9 mouse cellular contexts compared by ENCODE assay signal in the genomic region with DNA sequence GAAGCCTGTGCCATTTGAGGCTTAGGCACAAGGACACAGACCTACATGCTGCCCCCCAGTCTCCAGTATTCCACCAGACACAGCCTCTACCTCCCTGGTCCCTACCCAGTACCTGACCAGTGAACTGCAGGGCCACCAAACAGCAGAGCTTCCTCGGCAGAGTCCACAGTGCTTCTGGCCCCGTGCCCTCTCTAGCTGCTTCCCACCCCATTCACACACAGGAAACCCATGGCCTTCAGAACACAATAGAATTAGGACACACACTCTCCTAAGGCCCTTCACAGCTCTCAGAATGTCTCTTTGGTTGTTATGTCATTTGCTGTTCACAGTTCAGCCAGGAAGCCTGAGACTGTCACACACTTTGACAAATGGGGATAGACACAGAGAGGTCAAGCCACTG. TPM values are rescaled to one million over a fixed set of nuclear protein-coding genes. Genes with fewer than 3 reads are reported as not detected.
DNase-seq lines count a peak whose midpoint lies in the region; ATAC-seq lines count a peak whose summit lies in the region.
"Had no signal": no experiment of that assay in that cellular context is flagged by ENCODE, and none has a peak within 500 bp of the region (broad histone marks: within the 10 kb centered on the region; RNA-seq: fewer than 3 reads in every experiment).

Gene Igf2, minus strand, starts transcription at position 158 of the 400 bp plus-strand sequence.

- no peak for DNase-seq in liver, embryonic 11.5 days (ENCODE audit: low spot score)
- DNase-seq in liver: no peak
- no peak for DNase-seq in heart, postnatal 4 days
- no peak for DNase-seq in left cerebral cortex, postnatal 10 days (ENCODE audit: extremely low spot score in 1 of 2, low spot score in 2 of 2)
- no peak for DNase-seq in frontal cortex, postnatal 36 days (ENCODE audit: low spot score in 2 of 2)
- DNase-seq in cerebellum, adult 11-12 months: no peak

- peaks cover 7% of the 10 kb centered on the region; the same call in 1 of the 2 replicates for H3K36me3 ChIP-seq in liver, embryonic 11.5 days (ENCODE audit: control insufficient read depth, insufficient read depth, low read length)
- H3K36me3 ChIP-seq in forebrain, embryonic 15.5 days: no peaks in the 10 kb centered on the region
- peaks cover 2% of the 10 kb centered on the region; the same call in 1 of the 2 replicates for H3K36me3 ChIP-seq in neural tube, embryonic 12.5 days
- H3K36me3 ChIP-seq: G1E had no signal

- intact Hi-C loops in left cerebral cortex, postnatal 10 days (cut with DNase I): no loop called here

- ATAC-seq in liver, embryonic 11.5 days (replicated peaks; ENCODE audit: low FRiP score): no peak
- no peak for ATAC-seq in forebrain, embryonic 15.5 days (replicated peaks)
- no peak for ATAC-seq in neural tube, embryonic 12.5 days (ENCODE audit: low FRiP score, low read depth)

- H3K9ac ChIP-seq in liver, embryonic 11.5 days (ENCODE audit: low read depth, low read length): no peak within 1 kb of the TSS
- H3K9ac ChIP-seq in forebrain, embryonic 15.5 days (replicated peaks): no peak within 1 kb of the TSS
- no peak within 1 kb of the TSS for H3K9ac ChIP-seq in neural tube, embryonic 12.5 days

- H3K27ac ChIP-seq in liver, embryonic 11.5 days (ENCODE audit: low read depth, low read length): no peak within 1 kb of the TSS
- H3K27ac ChIP-seq in forebrain, embryonic 15.5 days (replicated peaks): no peak within 1 kb of the TSS
- H3K27ac ChIP-seq in neural tube, embryonic 12.5 days: no peak within 1 kb of the TSS

- no peak within 1 kb of the TSS for H3K4me2 ChIP-seq in liver, embryonic 11.5 days
- H3K4me2 ChIP-seq in forebrain, embryonic 15.5 days (replicated peaks): no peak within 1 kb of the TSS
- no peak within 1 kb of the TSS for H3K4me2 ChIP-seq in neural tube, embryonic 12.5 days (replicated peaks)

- 47% methylated on average over 2 of the region's 2 CpGs for WGBS in liver, embryonic 11.5 days
- 66% methylated on average over 2 of the region's 2 CpGs for WGBS in forebrain, embryonic 15.5 days
- 65% methylated on average over 2 of the region's 2 CpGs for WGBS in neural tube, embryonic 12.5 days

- H3K9me3 ChIP-seq in liver, embryonic 11.5 days (ENCODE audit: control insufficient read depth, low read length): peaks cover 17% of the 10 kb centered on the region
- no peaks in the 10 kb centered on the region for H3K9me3 ChIP-seq in forebrain, embryonic 15.5 days
- H3K9me3 ChIP-seq in neural tube, embryonic 12.5 days: peaks cover 27% of the 10 kb centered on the region

- peaks cover 53% of the 10 kb centered on the region for H3K27me3 ChIP-seq in liver, embryonic 11.5 days (replicated peaks; ENCODE audit: control insufficient read depth, insufficient read depth, low read length)
- peaks cover 48% of the 10 kb centered on the region for H3K27me3 ChIP-seq in forebrain, embryonic 15.5 days
- peaks cover 56% of the 10 kb centered on the region for H3K27me3 ChIP-seq in neural tube, embryonic 12.5 days (replicated peaks)

- H3K4me3 ChIP-seq in liver, embryonic 11.5 days (ENCODE audit: low read depth, low read length): no peak within 1 kb of the TSS
- no peak within 1 kb of the TSS for H3K4me3 ChIP-seq in forebrain, embryonic 15.5 days
- no peak within 1 kb of the TSS for H3K4me3 ChIP-seq in neural tube, embryonic 12.5 days

- no peaks in the 10 kb centered on the region for H3K4me1 ChIP-seq in liver, embryonic 11.5 days (replicated peaks; ENCODE audit: control insufficient read depth, insufficient read depth, low read length)
- H3K4me1 ChIP-seq in forebrain, embryonic 15.5 days: peaks cover 12% of the 10 kb centered on the region
- H3K4me1 ChIP-seq in neural tube, embryonic 12.5 days: 0 out of 2 replicates have a peak, but pooled peaks cover 8% of the 10 kb centered on the region

RNA-seq across cellular contexts. Expression of gene Igf2, which starts in this region (rescaled TPM):
- 390 and 480 TPM in 2 replicates for polyA plus RNA-seq in liver, embryonic 11.5 days (2014; fragmentation: Nextera tagmentation; extraction: Ambion mirVana)
- polyA plus RNA-seq in forebrain, embryonic 15.5 days (2015; fragmentation: Nextera tagmentation; extraction: Ambion mirVana): 60.0 and 64.7 TPM in 2 replicates
- 1,000 to 10,000 TPM; 1,716 to 1,905 TPM for total RNA-seq in heart, postnatal 4 days (2021)
- total RNA-seq in left cerebral cortex, postnatal 10 days (2021): 100 to 1,000 TPM; 216 to 220 TPM
- 254 and 320 TPM in 2 replicates for polyA plus RNA-seq in neural tube, embryonic 12.5 days (2016; fragmentation: Nextera tagmentation; extraction: Ambion mirVana)
- polyA plus RNA-seq: G1E had no signal

Comparison
In these comparisons a context has a peak if more than half of its experiments do, and no peak if none do; other contexts are left out.
1. RNA of gene Igf2 (total RNA-seq): 1,716 to 1,905 TPM in heart, postnatal 4 days; 216 to 220 TPM in left cerebral cortex, postnatal 10 days; every median in the first group is over 4 times any median in the second.